Mouse (Mus musculus): ENCODE results near the gene Fhod1.

GRCm38 (mm10) chr8:105293405-105293804, 54.3 kb downstream of the Fhod1 start:
- TF ChIP-seq E2F4 (IDR thresholded peaks at IDR 0.05; ENCODE audit: borderline replicate concordance, low read depth, low read length), result no peak
- TF ChIP-seq CTCF (IDR thresholded peaks at IDR 0.05 in 2 of 3, conservative IDR thresholded peaks at IDR 0.05 in 1 of 3; ENCODE audit: control insufficient read depth in 1 of 3, insufficient read depth in 1 of 3, low read depth in 2 of 3, low read length in 3 of 3, poor library complexity in 1 of 3, severe bottlenecking in 1 of 3), result no peak
- TF ChIP-seq MAFK (IDR thresholded peaks at IDR 0.05; ENCODE audit: borderline replicate concordance, low read depth, low read length), result no peak
- no peak for TF ChIP-seq ZNF384 (IDR thresholded peaks at IDR 0.05; ENCODE audit: low read depth, low read length)
- TF ChIP-seq RCOR1 (IDR thresholded peaks at IDR 0.05; ENCODE audit: low read depth, low read length), result no peak
- TF ChIP-seq JUND (IDR thresholded peaks at IDR 0.05; ENCODE audit: low read depth, low read length), result no peak
- TF ChIP-seq GATA1 (IDR thresholded peaks at IDR 0.05; ENCODE audit: low read depth, low read length), result no peak
- TF ChIP-seq POLR2AphosphoS2 (IDR thresholded peaks at IDR 0.05; ENCODE audit: low read length), result no peak
